Mouse (Mus musculus): ENCODE measurements around the gene G6pc2. TPM values are rescaled to one million over a fixed set of nuclear protein-coding genes. Genes with fewer than 3 reads are reported as not detected.

Gene G6pc2
- polyA plus RNA-seq, 1 experiment from 2014 or later: not detected

- Histone ChIP-seq H3K4me1 (peaks cover 9% of the 10 kb centered on the region), H3K27ac (no peak overlapping the region), H3K4me3 (no peak overlapping the region), H3K36me3 (replicated peaks) (no peaks in the 10 kb centered on the region), H3K27me3 (ENCODE audit: poor library complexity, severe bottlenecking) (no peaks in the 10 kb centered on the region), H3K9me3 (no peaks in the 10 kb centered on the region)
- 51% methylated on average over 16 of the region's 16 CpGs for WGBS
- DNase-seq (ENCODE audit: extremely low spot score, low spot score): no peak
Observed at GRCm38 (mm10) chr2:69248221-69248755, 37.4 kb downstream of the G6pc2 start.

- Histone ChIP-seq H3K27me3 (ENCODE audit: poor library complexity, severe bottlenecking) (no peaks in the 10 kb centered on the region), H3K27ac (no peak overlapping the region), H3K9me3 (no peaks in the 10 kb centered on the region), H3K4me3 (no peak overlapping the region), H3K4me1 (no peaks in the 10 kb centered on the region), H3K36me3 (replicated peaks) (no peaks in the 10 kb centered on the region)
- DNase-seq (ENCODE audit: extremely low spot score, low spot score): no peak
Observed at GRCm38 (mm10) chr2:69264069-69264618, 53.3 kb downstream of the G6pc2 start.

- H3K27ac ChIP-seq: no peak overlapping the region
- DNase-seq (ENCODE audit: extremely low spot score, low spot score): no peak
- no peak overlapping the region for H3K4me3 ChIP-seq
- H3K36me3 ChIP-seq (replicated peaks): no peaks in the 10 kb centered on the region
- no peaks in the 10 kb centered on the region for H3K4me1 ChIP-seq
- no peaks in the 10 kb centered on the region for H3K27me3 ChIP-seq (ENCODE audit: poor library complexity, severe bottlenecking)
- no peaks in the 10 kb centered on the region for H3K9me3 ChIP-seq
- WGBS: 8% methylated on average over 1 of the region's 1 CpGs
Observed at GRCm38 (mm10) chr2:69275875-69276274, 65.0 kb downstream of the G6pc2 start.

Other genes starting within 250 kb of the G6pc2 start
- gene Nostrin, start 75.3 kb upstream of the G6pc2 start, polyA plus RNA-seq (2016; fragmentation: Nextera tagmentation; extraction: Ambion mirVana): 0.38 and 1.0 TPM in 2 replicates
- gene Spc25, start 4.9 kb upstream of the G6pc2 start, polyA plus RNA-seq (2016; fragmentation: Nextera tagmentation; extraction: Ambion mirVana): 219 and 224 TPM in 2 replicates
- gene Abcb11, start 131.5 kb downstream of the G6pc2 start, polyA plus RNA-seq (2016; fragmentation: Nextera tagmentation; extraction: Ambion mirVana): not detected in 2 replicates
- not detected in 2 replicates for gene Dhrs9, start 169.4 kb downstream of the G6pc2 start, polyA plus RNA-seq (2016; fragmentation: Nextera tagmentation; extraction: Ambion mirVana)

All from forebrain, embryonic 10.5 days (tissue).